Mouse (Mus musculus) heart, adult 11 months (tissue): Measurements from ENCODE around the gene Snrpd3.

ENCODE experiments used
- DNase-seq: peaks from one replicate; pipeline ENCODE4 v3.0.0; 2022

Snrpd3 gene

DNA sequence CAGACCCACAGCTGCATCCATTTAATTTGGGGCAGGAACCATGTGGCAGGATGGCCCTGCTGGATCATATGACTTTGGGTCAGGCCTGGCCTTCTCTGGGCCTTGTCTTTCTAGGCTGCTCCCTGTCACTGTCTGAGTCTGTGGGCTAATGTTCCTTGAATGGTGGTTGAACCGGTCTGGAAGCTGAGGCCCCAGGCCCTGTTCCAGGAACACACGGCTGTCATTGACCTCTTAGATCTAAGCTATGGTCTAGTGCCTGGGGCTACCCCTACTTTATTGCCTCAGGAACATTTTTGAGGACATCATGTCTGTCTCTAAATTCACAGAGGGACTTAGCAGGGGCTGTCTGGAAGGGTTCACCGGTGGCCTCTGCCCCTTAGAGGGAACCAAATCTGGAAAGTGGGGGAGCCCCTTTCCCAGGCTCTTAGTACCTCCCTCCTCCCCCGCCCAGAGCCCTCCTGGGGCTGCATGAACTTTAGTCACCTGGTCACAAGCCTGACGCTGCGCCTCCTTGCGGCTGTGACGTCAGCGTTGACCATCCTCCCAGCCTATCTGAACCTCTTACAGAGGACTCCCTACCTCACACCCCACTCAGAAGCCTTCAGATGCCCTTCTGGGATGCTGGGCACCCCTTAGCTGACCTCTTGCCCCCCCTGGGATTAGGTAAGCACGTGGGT lies 53.8 kb downstream of the Snrpd3 start:
- no peak for DNase-seq

DNA sequence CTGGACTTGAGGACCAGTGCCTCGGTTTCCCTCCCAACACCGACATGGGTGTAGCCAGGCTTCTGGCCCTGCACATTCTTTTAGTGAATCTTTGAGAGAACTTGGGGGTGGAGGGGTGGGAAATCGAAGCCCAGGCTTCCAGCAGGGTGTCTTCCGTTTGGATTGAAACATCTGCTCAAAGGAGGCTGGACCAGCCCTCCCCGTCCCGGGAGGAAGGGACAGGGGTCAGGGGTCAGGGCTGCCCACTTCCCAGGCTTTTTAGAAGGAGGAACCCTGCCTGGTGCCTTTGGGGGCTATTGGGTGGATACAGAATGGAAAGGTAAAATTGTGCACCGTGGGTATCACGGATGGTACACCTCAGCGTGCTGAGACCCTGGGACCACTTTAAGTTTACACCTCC lies 54.6 kb downstream of the Snrpd3 start:
- no peak for DNase-seq

DNA sequence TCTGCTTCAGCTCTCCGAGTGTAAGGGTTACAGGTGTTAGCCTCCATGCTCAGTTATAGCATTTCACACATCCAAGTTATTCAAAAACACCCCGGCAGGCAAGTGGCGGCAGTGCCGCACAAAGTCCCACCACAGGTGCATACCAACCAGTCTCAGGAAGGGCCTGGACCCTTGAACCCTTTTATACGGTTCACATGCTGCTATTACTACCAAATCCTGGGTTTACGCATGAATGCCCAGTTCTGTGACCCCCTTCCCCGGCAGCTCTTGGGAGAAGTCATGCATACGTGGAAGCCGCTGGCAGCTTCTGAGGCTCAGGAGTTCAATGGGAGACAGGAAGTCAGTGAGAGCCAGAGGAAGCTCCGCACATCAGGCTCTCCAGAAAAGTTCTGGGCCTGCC lies 55.8 kb downstream of the Snrpd3 start:
- no peak for DNase-seq

DNA sequence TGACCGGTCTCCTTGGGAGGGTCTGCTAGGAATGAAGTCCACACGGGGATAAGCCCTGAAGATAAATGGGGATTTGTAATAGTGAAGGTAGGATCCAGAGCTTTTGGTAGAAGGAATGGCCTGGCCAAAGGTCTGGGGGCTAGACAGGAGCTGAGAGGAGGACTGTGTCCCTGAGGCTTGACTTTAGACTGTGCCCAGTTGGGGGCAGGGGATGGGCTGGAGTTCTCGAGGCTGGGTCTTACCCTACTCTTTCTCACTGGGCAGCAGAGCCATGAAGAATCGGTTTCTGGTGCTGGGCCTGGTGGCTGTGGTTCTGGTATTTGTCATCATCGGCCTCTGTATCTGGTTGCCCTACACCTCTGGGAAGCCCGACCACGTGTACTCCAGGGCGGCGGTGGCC lies 56.6 kb downstream of the Snrpd3 start:
- DNase-seq, result no peak

DNA sequence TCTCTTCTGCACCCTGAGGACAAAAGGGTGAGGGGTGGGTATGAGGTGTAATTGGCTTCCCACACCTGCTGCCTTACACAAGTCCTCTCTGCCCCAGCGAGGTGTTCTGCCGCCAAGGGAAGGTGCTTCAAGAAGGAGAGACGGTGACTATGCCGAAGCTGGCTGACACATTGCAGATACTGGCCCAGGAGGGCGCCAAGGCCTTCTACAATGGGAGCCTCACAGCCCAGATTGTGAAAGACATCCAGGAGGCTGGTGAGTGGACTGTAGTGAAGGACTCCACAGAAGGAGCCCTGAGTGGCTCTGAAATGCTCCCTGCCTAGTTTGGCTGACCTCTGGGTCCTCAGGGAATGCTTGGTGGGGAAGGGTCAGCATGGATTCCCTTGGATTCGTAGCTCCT lies 61.8 kb downstream of the Snrpd3 start:
- DNase-seq, result no peak

DNA sequence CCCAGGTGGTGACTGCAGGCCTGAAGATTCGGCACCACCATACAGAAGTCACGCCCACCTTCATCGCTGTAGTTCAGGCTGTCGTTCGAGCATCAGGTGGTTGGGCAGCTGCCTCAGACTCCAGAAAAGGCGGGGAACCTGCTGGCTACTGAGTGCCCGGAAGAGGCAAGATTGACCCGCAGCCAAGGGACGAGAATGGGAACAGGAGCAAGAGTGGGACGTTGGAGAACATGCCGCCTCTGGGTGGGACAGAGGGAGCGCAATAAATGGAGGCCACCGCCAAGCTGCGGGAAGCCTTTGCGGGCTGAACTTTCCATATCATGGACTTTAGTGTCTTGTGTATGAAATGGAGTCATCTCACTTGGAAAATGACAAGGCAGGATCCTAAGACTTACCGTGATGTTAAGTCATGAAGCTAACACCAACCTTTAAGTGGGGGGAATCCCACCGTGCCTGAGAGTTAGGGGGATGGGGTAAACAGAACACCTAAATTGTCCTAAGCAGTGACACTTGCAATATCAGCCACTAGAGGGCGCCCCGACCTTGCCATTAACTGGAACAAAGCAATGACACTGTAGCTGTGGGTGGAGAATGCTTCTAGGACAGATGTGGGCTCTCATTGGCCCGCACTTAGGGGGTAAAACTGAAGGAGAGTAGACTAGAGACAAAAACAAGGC lies 68.7 kb downstream of the Snrpd3 start:
- DNase-seq, result peak; percentile 98

DNA sequence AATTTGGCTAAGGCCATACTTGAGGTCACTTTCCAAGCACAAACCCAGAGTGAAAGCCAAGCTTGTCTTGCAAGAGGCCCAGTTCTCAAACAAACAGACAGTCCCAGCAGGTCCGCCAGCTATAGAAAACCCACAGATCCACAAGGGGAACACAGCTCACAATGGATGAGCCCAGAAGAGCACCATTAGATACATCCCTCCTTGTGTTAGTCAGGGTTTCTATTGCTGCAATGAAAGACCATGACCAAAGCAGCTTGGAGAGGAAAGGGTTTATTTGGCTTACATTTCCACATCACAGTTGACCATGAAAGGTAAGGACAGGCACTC lies 69.2 kb downstream of the Snrpd3 start:
- DNase-seq, result no peak
